Mouse (Mus musculus) E14TG2a.4 (cell line): ENCODE results near the gene Xrcc6.

ENCODE experiments used
- CTCF ChIP-seq: conservative IDR thresholded peaks from 2 replicates; pipeline ENCODE4 v1.5.1; 2014; ENCODE audit warnings: low read length
- NANOG ChIP-seq: IDR thresholded peaks from 2 replicates; pipeline ENCODE4 v1.6.1; 2014; ENCODE audit warnings: borderline replicate concordance, low read length, mixed read lengths
- POU5F1 ChIP-seq: IDR thresholded peaks from 2 replicates; pipeline ENCODE4 v1.6.1; 2014; ENCODE audit warnings: low read length, borderline replicate concordance

GRCm38 (mm10) chr15:82047080-82047883 is 59.6 kb downstream of the Xrcc6 start, which contains the start of gene Snu13:
- no peak for TF ChIP-seq CTCF
- TF ChIP-seq NANOG = no peak
- TF ChIP-seq POU5F1 = no peak
